Mouse (Mus musculus): Measurements from ENCODE around the gene Vstm5. TPM values are rescaled to one million over a fixed set of nuclear protein-coding genes. Genes with fewer than 3 reads are reported as not detected.
"Not testable (repeated sequence)": the region's sequence is repeated elsewhere in the genome, so short reads cannot be mapped to it uniquely, and the experiment has no call there.

Gene Vstm5
- polyA plus RNA-seq (2015; fragmentation: Nextera tagmentation; extraction: Ambion mirVana) = 0.25 and 0.31 TPM in 2 replicates

DNA sequence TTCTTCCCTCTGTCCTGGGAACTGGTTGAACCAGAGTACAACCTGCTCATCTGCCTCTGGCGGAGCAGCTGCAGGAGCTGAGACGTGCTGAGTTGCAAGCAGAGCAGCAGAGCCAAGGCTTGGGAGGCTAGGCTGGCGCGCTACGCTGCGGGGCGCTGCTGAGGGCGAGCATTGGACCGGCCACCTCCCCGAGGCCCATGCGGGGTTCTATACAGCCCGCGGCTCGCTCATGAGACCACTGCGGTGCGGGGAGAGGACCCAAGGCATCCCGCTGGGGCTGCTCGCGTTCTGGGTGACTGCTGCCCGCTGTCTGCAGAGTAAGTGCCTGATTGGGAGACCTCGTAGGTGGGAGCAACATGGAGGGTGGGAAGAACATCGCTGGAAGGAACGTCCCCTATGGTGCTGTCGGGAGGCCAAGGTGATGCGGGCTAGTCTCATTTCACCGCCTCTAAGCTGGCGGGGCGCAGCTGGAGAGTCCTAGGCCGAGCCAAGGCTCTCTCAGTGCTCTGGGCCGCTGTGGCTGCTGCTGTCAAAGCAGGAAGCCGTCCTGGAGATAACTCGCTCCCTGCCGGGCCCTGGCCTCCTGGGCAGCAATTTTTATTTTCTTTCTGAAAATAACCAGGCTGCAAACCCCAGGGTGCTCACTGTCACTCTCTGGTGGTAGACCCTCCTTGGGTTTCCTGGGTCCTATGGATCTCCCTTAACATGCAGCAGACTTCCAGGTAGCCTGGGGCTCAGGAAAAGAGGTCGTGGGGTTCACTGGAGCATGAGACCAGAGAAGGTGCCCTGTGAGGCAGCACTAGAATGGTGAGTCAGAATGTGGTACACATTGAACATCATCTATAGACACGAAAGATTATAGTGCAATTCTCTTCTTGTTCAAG is at the start of gene Vstm5:
Gene Vstm5, plus strand, starts transcription at position 4 of the 884 bp plus-strand sequence.
- Histone ChIP-seq H3K4me1 (replicated peaks) (peaks cover 11% of the 10 kb centered on the region), H3K36me3 (replicated peaks) (no peaks in the 10 kb centered on the region), H3K4me2 (peak within 1 kb of the TSS; percentile 72), H3K27me3 (peaks cover 26% of the 10 kb centered on the region), H3K27ac (replicated peaks) (no peak within 1 kb of the TSS), H3K9ac (peak within 1 kb of the TSS; percentile 37; the same call in 1 of the 2 replicates), H3K9me3 (replicated peaks) (no peaks in the 10 kb centered on the region), H3K4me3 (replicated peaks) (peak within 1 kb of the TSS; percentile 43)
- ATAC-seq (ENCODE audit: insufficient read depth) = peak; percentile 37; the same call in 1 of the 2 replicates
- 4% methylated on average over 35 of the region's 35 CpGs for WGBS (ENCODE audit: insufficient replicate concordance)

DNA sequence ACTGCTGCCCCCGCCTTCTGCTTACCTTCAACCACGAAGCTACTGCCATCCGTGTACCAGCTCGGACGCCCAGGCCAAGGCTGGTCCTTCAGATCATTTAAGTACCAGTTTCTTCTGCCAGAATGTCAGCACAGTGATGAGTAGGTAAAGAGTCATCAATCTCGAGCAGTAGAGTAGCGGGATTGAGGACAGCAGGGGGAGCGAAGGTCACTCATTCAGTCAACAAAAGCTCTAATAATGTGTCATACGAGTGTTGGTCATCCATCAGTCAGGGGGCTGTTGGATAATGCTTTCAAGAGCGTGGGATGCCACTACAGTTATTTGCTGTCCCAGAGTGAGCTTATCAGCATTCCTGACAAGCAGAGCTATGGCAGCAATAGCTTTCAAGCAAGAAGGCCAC is 44.0 kb upstream of the Vstm5 start:
- not testable (repeated sequence) for H3K4me2 ChIP-seq; H3K4me3 ChIP-seq (replicated peaks); ATAC-seq (ENCODE audit: insufficient read depth)

DNA sequence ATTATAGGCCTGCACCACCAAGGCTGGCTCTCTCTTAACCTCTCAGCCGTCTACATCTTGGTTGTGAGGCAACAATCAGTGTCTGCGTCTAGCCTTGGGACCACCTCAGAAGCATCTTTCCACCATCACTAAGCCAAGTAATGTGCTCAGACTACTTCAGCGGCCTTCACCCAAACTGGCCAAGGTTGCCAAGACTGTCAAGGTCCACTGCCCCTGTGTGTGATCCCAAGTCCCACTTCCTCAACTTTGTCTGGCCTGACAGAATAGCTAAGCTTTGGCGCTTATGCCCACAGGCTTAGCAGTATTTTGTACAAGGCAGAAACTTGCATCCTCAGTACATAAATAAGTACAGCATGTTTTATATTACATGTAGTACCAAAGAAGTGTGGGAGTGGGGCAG is 32.2 kb upstream of the Vstm5 start:
- Histone ChIP-seq H3K4me3 (replicated peaks) (no peak overlapping the region), H3K27ac (replicated peaks) (no peak overlapping the region), H3K36me3 (replicated peaks) (no peaks in the 10 kb centered on the region), H3K27me3 (no peaks in the 10 kb centered on the region), H3K9me3 (replicated peaks) (no peaks in the 10 kb centered on the region), H3K4me2 (no peak overlapping the region), H3K9ac (no peak overlapping the region), H3K4me1 (replicated peaks) (no peaks in the 10 kb centered on the region)
- WGBS (ENCODE audit: insufficient replicate concordance) = 60% methylated on average over 4 of the region's 4 CpGs
- no peak for ATAC-seq (ENCODE audit: insufficient read depth)

More for the DNA sequence above, 44.0 kb upstream of the Vstm5 start:
- not testable (repeated sequence) for H3K27me3 ChIP-seq; H3K36me3 ChIP-seq (replicated peaks); H3K9me3 ChIP-seq (replicated peaks); H3K9ac ChIP-seq; H3K4me1 ChIP-seq (replicated peaks); H3K27ac ChIP-seq (replicated peaks)
- 57% methylated on average over 10 of the region's 10 CpGs for WGBS (ENCODE audit: insufficient replicate concordance)

- H3K27me3 ChIP-seq = no peaks in the 10 kb centered on the region
- WGBS (ENCODE audit: insufficient replicate concordance) = 44% methylated on average over 2 of the region's 2 CpGs
Observed at GRCm38 (mm10) chr9:15209320-15209719, 29.5 kb upstream of the Vstm5 start.

DNA sequence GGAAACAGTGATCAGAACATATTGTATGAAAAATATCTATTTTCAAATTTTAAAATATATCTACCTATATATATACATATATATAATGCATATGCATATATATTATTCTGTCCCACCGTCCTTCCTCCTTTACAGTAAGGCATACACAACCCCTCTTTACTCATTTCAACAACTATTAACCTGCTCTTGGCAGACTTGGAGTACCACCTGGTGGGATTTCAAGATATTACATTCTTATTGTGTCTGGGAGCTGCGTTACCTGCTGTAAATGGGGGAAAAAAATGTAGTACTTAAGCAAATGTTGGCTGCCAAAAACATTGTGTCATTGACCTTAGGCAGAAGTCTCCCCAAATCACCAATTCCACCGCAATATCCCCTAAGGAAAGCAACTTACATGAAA is 27.0 kb upstream of the Vstm5 start:
- Histone ChIP-seq H3K9me3 (replicated peaks) (no peaks in the 10 kb centered on the region), H3K27me3 (no peaks in the 10 kb centered on the region), H3K9ac (no peak overlapping the region), H3K36me3 (replicated peaks) (no peaks in the 10 kb centered on the region), H3K4me1 (replicated peaks) (no peaks in the 10 kb centered on the region), H3K27ac (replicated peaks) (no peak overlapping the region), H3K4me3 (replicated peaks) (no peak overlapping the region), H3K4me2 (no peak overlapping the region)
- ATAC-seq (ENCODE audit: insufficient read depth) = no peak
- 56% methylated on average over 3 of the region's 3 CpGs for WGBS (ENCODE audit: insufficient replicate concordance)

More at GRCm38 (mm10) chr9:15209320-15209719, 29.5 kb upstream of the Vstm5 start:
- no peak overlapping the region for H3K27ac ChIP-seq (replicated peaks)
- no peaks in the 10 kb centered on the region for H3K4me1 ChIP-seq (replicated peaks)
- no peaks in the 10 kb centered on the region for H3K9me3 ChIP-seq (replicated peaks)
- no peak overlapping the region for H3K4me3 ChIP-seq (replicated peaks)
- no peak overlapping the region for H3K9ac ChIP-seq
- no peak for ATAC-seq (ENCODE audit: insufficient read depth)
- no peaks in the 10 kb centered on the region for H3K36me3 ChIP-seq (replicated peaks)
- H3K4me2 ChIP-seq = no peak overlapping the region

DNA sequence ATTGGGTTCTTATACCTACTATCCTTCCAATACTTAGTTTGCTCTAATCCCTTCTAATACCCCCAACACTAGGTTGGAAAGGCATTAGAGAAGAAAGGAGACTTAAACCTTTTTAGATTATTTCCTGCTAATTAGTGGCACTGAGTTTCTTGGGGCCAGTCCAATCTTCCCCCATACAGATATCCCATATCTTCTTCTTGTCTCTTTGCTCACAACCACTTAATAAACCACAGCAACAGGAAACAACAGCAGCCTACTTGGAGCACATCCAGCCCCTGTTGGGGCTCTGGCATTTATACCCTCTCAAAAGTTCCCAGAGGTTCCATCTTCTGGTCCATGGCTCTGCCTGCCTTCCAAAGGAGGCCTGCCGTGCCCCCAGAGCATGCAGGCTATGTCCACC is 25.1 kb upstream of the Vstm5 start:
- no peak for ATAC-seq (ENCODE audit: insufficient read depth)
- H3K27ac ChIP-seq (replicated peaks) = no peak overlapping the region
- no peak overlapping the region for H3K9ac ChIP-seq
- no peaks in the 10 kb centered on the region for H3K27me3 ChIP-seq
- H3K4me2 ChIP-seq = no peak overlapping the region
- no peak overlapping the region for H3K4me3 ChIP-seq (replicated peaks)
- no peaks in the 10 kb centered on the region for H3K9me3 ChIP-seq (replicated peaks)
- no peaks in the 10 kb centered on the region for H3K36me3 ChIP-seq (replicated peaks)
- no peaks in the 10 kb centered on the region for H3K4me1 ChIP-seq (replicated peaks)
- WGBS (ENCODE audit: insufficient replicate concordance) = 43% methylated on average over 1 of the region's 1 CpGs

GRCm38 (mm10) chr9:15224912-15225311 is 13.9 kb upstream of the Vstm5 start:
- H3K9ac ChIP-seq = no peak overlapping the region
- 36% methylated on average over 2 of the region's 2 CpGs for WGBS (ENCODE audit: insufficient replicate concordance)
- no peak overlapping the region for H3K27ac ChIP-seq (replicated peaks)

GRCm38 (mm10) chr9:15232445-15232844 is 6.4 kb upstream of the Vstm5 start:
- Histone ChIP-seq H3K27me3 (peaks cover 4% of the 10 kb centered on the region; the same call in 1 of the 2 replicates), H3K9me3 (replicated peaks) (no peaks in the 10 kb centered on the region), H3K9ac (no peak overlapping the region), H3K36me3 (replicated peaks) (no peaks in the 10 kb centered on the region), H3K27ac (replicated peaks) (no peak overlapping the region), H3K4me2 (no peak overlapping the region), H3K4me3 (replicated peaks) (no peak overlapping the region), H3K4me1 (replicated peaks) (no peaks in the 10 kb centered on the region)
- WGBS (ENCODE audit: insufficient replicate concordance) = 70% methylated on average over 3 of the region's 3 CpGs
- ATAC-seq (ENCODE audit: insufficient read depth) = no peak

More at GRCm38 (mm10) chr9:15224912-15225311, 13.9 kb upstream of the Vstm5 start:
- Histone ChIP-seq H3K4me2 (no peak overlapping the region), H3K27me3 (no peaks in the 10 kb centered on the region), H3K4me3 (replicated peaks) (no peak overlapping the region), H3K36me3 (replicated peaks) (no peaks in the 10 kb centered on the region), H3K9me3 (replicated peaks) (no peaks in the 10 kb centered on the region), H3K4me1 (replicated peaks) (no peaks in the 10 kb centered on the region)
- ATAC-seq (ENCODE audit: insufficient read depth) = no peak

GRCm38 (mm10) chr9:15233604-15234003 is 5.2 kb upstream of the Vstm5 start:
- Histone ChIP-seq H3K27me3 (peaks cover 15% of the 10 kb centered on the region), H3K9ac (no peak overlapping the region), H3K27ac (replicated peaks) (no peak overlapping the region), H3K36me3 (replicated peaks) (no peaks in the 10 kb centered on the region), H3K4me3 (replicated peaks) (no peak overlapping the region), H3K4me2 (no peak overlapping the region), H3K4me1 (replicated peaks) (no peaks in the 10 kb centered on the region), H3K9me3 (replicated peaks) (no peaks in the 10 kb centered on the region)
- ATAC-seq (ENCODE audit: insufficient read depth) = no peak
- WGBS (ENCODE audit: insufficient replicate concordance) = 63% methylated on average over 1 of the region's 1 CpGs

DNA sequence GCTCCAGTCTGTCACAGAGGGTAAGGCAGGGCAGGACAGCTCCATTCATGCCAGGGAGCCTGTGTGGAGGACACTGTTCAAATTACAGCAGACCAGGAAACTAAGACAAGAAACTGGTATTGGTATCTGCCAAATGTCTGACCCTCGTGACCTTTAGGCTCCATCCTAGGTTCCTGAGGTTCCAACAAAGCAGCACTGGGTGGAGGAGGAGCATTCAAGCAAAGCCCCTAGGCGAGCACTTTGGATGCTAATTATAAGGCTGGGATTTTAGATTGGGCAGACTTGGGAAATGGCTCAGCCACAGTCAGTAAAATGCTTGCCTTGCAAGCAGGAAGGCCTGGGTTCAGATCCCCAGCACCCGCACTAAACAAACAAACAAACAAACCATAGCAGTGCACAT is 2.9 kb upstream of the Vstm5 start:
- H3K9ac ChIP-seq = no peak overlapping the region
- WGBS (ENCODE audit: insufficient replicate concordance) = 60% methylated on average over 3 of the region's 3 CpGs

DNA sequence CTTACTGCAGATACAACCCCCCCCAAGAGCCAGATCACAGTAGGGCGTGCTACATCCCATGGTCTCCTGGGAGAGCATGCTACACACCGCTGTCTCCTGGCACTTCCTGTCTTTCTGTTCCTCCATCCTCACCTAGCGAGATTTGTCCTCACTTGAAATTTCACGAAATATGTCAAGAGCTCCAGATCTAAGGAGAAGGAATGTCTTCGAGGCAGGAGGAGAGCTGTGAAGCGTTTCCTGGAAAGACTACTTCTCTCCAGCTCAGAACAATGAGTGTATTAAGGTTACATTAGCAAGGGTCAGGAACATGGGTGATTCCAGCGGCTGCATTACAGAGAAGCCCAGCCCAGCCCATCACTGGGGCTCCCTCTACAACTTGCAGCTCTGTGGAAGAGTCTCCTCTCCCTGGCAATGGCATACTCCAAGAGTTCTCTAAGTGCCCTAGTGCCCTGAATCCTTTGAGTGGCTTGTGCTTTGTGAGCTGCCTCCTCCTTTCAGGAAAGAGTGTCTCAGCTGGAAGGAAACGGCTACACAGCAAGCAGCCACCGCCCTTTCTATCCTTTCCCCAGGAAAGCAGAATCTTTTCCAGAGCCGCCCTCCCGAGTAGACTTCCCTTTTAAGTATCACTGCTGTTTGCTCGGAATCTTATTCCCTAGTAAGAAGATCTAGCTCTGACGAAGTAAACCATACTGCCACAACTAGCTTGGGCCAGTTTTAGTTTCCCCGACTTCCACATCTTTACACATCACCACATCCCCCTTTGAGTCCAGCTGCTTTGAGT is 1.1 kb upstream of the Vstm5 start:
- ATAC-seq (ENCODE audit: insufficient read depth) = no peak
- Histone ChIP-seq H3K4me1 (replicated peaks) (peaks cover 11% of the 10 kb centered on the region), H3K27me3 (peaks cover 26% of the 10 kb centered on the region), H3K4me3 (replicated peaks) (no peak overlapping the region), H3K36me3 (replicated peaks) (no peaks in the 10 kb centered on the region), H3K9ac (no peak overlapping the region), H3K4me2 (no peak overlapping the region), H3K27ac (replicated peaks) (no peak overlapping the region), H3K9me3 (replicated peaks) (no peaks in the 10 kb centered on the region)
- WGBS (ENCODE audit: insufficient replicate concordance) = 41% methylated on average over 14 of the region's 14 CpGs

More for the DNA sequence above, 2.9 kb upstream of the Vstm5 start:
- H3K27ac ChIP-seq (replicated peaks) = no peak overlapping the region
- no peaks in the 10 kb centered on the region for H3K36me3 ChIP-seq (replicated peaks)
- no peaks in the 10 kb centered on the region for H3K9me3 ChIP-seq (replicated peaks)
- H3K4me1 ChIP-seq (replicated peaks) = peaks cover 9% of the 10 kb centered on the region
- H3K4me2 ChIP-seq = no peak overlapping the region
- H3K4me3 ChIP-seq (replicated peaks) = no peak overlapping the region
- no peak for ATAC-seq (ENCODE audit: insufficient read depth)
- H3K27me3 ChIP-seq = peaks cover 26% of the 10 kb centered on the region
